Mouse (Mus musculus) urinary bladder, postnatal 36 days (tissue): ENCODE data around the gene Shld1.

ENCODE experiments used
- DNase-seq, 2 experiments: peaks; one replicate each; pipeline ENCODE4 v3.0.0; 2022; ENCODE audit warnings: low spot score in 2 of 2, mixed read lengths in 1 of 2

The Shld1 gene

GRCm38 (mm10) chr2:132723958-132724431, 37.3 kb downstream of the Shld1 start:
- no peak for DNase-seq

DNA sequence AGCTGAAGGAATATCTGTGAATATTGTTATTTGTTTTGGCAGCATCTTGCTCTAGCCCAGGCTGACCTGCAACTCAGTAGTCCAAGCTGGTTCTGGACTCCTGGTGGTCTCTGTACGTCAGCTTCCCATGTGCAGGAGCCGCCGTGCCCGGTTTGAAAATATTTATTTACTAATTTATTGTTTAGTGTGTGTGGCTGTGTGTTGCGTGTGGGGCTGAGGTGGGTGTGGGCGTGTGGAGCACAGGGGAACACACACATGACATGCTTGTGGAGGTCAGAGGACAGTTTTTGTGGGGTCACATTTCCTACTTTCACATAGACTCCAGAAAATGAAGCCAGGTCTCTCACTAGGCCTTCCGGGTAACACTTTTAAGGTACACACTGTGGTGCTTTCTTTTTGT, 37.8 kb downstream of the Shld1 start:
- DNase-seq: no peak

DNA sequence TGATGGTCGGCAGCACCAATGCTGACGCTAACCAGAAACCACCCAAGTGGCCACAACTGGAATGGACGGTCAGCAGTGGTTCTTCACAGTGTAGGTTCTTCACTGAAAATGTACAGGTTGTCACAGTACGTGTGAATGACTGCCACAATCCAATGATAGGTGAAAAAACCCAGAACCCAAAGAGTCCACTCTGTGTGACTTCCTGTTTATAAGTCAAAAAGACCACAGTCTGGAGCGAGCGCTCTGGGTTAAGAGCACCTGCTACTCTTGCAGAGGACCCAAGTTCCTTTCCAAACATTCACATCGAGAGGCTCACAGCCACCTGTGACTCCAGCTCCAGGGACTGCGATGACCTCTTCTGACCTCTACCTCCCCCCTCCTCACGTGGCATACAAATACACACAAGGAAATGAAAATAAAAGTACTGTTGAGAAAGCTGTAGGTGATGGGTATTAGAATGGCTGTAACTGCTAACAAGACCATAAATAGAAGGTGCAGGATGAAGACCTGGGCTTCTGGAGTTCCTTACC, 38.7 kb downstream of the Shld1 start:
- DNase-seq: no peak

GRCm38 (mm10) chr2:132726156-132726555, 39.4 kb downstream of the Shld1 start:
- no peak for DNase-seq

DNA sequence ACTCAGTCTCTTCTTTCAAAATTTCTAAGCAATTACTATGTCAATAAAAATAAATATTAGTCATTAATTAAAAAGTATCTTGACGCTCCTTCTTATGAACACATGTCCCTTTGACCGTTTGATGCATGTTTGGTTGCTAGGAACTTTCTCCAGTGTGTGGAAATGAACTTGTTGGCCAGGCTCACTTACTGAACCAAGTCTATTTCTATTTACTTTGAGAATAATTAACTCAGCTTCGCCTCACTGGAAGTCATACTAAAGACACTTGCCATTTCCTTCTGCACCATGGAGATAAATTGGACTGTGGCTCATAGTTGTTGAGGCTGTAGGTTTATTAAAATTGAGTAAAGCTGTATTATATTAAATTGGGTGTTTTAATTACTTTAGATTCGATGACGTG, 46.2 kb downstream of the Shld1 start:
- no peak for DNase-seq

DNA sequence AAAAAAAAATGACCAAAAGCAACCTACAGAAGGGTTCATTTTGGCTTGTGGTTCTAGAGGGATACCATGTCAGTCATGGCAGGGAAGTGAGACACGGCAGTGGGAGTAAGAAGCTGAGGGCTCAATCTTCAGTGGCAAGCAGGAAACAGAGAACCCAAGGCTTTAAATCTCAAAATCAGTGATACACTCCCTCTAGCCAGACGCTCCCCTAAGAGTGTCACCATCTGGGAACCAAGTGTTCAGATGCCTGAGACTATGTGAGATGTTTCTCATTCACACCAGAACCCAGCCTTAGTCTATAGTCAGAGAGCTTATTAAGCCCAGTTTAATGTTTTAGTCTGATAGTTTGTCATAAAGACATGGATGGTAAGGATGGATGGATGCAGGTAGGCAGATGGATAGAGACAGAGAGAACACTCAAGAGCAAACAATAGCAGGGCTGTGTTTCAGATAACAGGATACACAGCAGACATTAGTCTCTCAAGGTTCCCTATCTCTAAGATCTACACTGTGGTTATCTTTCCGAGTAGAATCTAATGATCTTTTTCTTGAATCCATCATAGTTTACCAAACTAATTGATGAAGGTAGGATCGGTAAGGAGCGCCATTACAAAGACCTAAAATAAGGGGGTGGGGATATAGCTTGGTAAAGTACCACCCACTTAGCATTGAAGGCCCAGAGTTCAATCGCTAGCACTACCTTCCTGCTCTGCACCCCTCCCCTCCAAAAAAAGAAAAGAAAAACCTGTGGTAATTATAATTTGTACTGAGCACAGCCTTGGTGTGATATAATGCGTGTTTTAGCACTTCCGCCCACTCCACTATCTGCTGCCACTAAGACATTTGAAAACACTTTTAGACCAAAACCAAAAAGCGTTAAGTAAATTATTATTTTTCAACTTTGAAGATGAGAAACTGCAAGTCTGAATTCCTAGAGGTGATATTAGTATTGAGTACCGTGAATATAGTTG, 47.2 kb downstream of the Shld1 start:
- DNase-seq: no peak

DNA sequence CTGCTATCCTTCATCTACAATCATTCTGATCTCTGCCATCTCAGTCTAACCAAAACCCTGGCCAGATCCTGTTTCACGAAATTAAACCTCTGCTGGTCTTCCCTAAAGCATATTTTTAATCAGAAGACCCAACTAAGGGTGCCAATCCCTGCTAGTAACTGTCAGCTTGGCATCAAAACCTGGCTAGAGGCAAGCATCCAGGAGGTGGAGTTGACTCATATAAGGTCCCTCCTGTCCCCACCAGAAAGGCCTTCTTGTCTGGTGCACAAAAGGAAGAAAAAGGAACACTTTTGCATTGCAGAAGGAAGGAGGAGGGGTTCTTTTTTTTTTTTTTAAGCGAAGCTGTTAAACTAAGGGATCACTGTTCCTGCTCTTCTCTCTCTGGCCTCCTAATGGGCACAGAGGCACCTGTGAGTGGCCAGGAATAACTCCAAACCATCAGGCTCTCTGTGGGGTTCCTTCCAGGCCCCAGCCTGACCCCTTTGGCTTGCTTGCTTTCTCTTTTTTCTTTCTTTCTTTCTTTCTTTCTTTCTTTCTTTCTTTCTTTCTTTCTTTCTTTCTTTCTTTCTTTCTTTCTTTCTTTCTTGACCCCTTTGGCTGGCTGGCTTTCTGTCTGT, 52.2 kb downstream of the Shld1 start:
- no peak for DNase-seq

GRCm38 (mm10) chr2:132741862-132742347, 55.2 kb downstream of the Shld1 start:
- DNase-seq: no peak

GRCm38 (mm10) chr2:132744866-132745265, 58.1 kb downstream of the Shld1 start:
- no peak for DNase-seq

- no peak for DNase-seq
Measured at GRCm38 (mm10) chr2:132746108-132746507, 59.4 kb downstream of the Shld1 start.

DNA sequence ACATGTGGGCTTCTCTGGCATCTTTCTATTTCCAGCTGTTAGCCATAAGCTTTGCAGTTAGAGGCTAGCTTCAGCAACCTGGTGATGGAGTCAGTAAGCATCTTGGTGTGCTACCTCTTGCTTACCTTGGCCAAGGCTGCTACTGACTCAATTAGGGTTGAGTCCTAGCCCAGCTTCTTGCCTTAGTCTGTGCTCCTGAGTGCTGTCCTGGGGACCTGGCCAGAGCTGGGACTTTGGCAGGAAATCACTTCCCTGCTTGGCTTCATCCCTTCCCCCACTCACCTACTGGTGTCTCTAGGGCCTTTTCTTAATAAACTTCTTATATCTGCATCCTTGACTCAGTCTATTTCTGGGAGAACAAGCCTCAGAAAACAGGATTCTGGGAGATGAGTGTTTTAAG, 64.0 kb downstream of the Shld1 start:
- DNase-seq: no peak

- no peak for DNase-seq
Measured at GRCm38 (mm10) chr2:132751141-132752066, 64.7 kb downstream of the Shld1 start.

GRCm38 (mm10) chr2:132752398-132752797, 65.7 kb downstream of the Shld1 start:
- no peak for DNase-seq

DNA sequence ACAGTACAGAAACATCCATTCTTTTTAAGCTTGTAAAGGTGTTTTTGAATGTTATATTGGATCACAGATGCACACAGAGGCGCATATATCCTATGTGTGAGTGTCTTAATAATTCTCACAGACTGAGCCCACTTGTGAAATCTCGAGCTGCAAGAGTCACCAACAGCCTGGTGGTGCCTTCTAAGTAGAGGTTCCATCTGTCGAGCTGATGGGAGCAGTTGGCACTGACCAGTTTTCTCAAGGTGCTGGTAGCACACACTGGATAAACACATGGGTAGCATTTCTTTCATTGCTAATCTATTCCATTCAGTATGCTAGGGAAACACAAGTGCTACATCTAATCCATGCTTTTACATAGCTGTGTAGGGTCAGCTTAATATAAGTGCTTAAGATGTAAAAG, 66.4 kb downstream of the Shld1 start:
- DNase-seq: no peak

DNA sequence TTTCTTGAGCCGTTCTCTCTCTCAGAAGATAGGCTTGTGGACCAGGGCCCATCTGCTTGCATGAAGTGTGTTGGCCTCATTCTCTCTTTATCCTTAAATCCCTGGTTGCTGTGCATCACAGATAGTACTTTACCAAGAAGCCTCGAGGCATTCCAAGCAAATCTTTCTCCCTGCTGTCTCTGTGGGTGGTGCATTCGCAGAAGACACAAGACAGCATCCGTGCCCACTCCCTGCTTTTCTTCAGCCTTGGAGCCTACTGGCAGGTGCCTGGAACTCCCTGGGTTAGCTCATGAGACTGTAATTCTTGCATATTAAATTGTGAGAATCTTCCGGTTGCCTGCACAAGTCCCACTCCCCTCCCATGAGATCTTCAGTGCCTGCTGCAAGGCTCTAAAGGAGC, 71.2 kb downstream of the Shld1 start:
- no peak for DNase-seq

DNA sequence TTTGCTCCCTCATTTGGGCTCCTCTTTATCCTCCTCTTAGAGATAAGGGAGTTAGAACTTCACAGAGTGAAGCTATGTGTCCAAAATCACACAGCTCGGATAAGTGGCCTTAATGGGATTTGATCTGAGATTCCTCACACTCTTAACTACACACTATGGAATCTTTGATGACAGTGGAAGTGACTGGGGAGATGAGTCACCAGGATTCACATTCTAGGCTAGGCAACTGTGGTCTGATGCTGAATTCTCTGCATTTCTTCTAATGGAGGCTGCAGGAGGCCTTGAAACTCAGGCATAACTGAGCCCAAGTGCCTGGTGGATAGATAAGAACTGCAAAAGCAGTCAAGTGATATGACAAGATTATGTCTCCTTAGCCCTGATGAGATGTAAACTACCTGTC, 84.1 kb downstream of the Shld1 start:
- DNase-seq: no peak

- no peak for DNase-seq
Measured at GRCm38 (mm10) chr2:132780978-132781377, 94.2 kb downstream of the Shld1 start, which contains the start of gene Chgb. Gene Chgb, plus strand, starts transcription at chr2:132781278.

DNA sequence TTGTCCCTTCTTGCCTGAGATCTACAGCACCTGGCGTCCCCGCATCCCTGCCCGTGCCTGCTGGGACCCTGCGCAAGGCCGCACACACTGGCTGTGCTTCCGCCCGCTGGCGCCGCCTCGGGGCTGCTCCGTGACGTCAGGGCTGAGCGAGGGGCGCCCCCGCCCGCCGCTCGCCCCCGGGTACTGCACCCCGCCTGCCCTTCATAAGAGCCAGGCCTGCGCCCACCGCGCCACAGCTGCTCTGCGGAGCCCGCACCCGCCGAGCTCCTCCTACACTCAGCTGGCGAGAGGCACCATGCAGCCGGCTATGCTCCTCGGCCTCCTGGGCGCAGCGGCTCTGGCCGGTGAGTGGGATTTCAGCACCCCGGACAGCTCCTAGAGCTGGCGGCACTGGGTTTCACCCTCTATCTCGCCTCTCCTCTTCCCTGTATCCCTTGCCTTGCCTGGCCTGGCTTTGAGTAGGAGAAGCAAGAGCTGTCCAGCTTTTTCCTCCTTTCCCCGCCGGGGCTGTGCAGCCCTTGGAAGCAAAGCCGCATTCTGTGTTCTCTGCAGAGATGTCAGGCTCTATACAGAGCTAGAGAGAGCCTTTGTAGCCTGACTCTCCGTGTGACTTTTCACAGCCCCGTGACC, 94.8 kb downstream of the Shld1 start:
- peak; percentile 65 to 83 for DNase-seq

- no peak for DNase-seq
Measured at GRCm38 (mm10) chr2:132784039-132784438, 97.3 kb downstream of the Shld1 start.

DNA sequence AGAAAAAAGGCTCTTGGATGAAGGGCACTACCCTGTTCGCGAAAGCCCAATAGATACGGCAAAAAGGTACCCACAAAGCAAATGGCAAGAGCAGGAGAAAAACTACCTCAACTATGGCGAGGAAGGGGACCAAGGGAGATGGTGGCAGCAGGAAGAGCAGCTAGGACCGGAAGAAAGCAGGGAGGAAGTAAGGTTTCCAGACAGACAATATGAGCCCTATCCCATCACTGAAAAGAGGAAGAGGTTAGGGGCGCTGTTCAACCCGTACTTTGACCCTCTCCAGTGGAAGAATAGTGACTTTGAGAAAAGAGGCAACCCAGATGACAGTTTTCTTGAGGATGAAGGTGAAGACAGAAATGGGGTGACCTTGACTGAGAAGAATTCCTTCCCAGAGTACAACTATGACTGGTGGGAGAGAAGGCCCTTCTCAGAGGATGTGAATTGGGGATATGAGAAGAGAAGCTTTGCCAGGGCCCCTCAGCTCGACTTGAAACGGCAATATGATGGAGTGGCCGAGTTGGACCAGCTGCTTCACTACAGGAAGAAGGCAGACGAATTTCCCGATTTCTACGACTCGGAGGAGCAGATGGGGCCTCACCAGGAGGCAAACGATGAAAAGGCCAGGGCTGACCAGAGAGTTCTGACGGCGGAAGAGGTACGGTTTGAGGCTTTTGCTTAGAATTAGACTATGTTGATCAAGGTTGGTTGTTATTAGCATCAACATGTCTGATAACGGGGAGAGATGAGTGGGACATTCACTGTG, 106.9 kb downstream of the Shld1 start:
- no peak for DNase-seq
